Mouse (Mus musculus) B cell, adult 2 months (primary cell): ENCODE data around the gene Syt15.
"Not testable (repeated sequence)": the region's sequence is repeated elsewhere in the genome, so short reads cannot be mapped to it uniquely, and the experiment has no call there.

Experiments used
- DNase-seq, 2 experiments: peaks; one replicate each; pipeline ENCODE4 v3.0.0; 2022

Syt15 gene

GRCm38 (mm10) chr14:34228830-34229506 is 9.6 kb downstream of the Syt15 start:
- DNase-seq: no peak

GRCm38 (mm10) chr14:34232340-34232739 is 12.9 kb downstream of the Syt15 start:
- no peak for DNase-seq

- no peak for DNase-seq
These were observed 13.7 kb downstream of the Syt15 start for GRCm38 (mm10) chr14:34232866-34233680.

GRCm38 (mm10) chr14:34233846-34234245 is 14.5 kb downstream of the Syt15 start:
- DNase-seq: no peak

- DNase-seq: peak; percentile 9
These were observed 15.4 kb downstream of the Syt15 start for GRCm38 (mm10) chr14:34234630-34235380.

GRCm38 (mm10) chr14:34240263-34240662 is 20.9 kb downstream of the Syt15 start:
- DNase-seq: no peak

- no peak for DNase-seq
These were observed 21.3 kb downstream of the Syt15 start for GRCm38 (mm10) chr14:34240676-34241075.

- DNase-seq: no peak
These were observed 33.2 kb downstream of the Syt15 start for GRCm38 (mm10) chr14:34252470-34253145.

GRCm38 (mm10) chr14:34253261-34253660 is 33.9 kb downstream of the Syt15 start:
- DNase-seq: no peak

- not testable (repeated sequence) for DNase-seq
These were observed 39.1 kb downstream of the Syt15 start for GRCm38 (mm10) chr14:34258525-34258924.

- DNase-seq: no peak
These were observed 48.7 kb downstream of the Syt15 start for GRCm38 (mm10) chr14:34268046-34268445.

- DNase-seq: no peak
These were observed 53.9 kb downstream of the Syt15 start for GRCm38 (mm10) chr14:34273280-34273679.

GRCm38 (mm10) chr14:34274141-34274540 is 54.7 kb downstream of the Syt15 start:
- DNase-seq: no peak

- DNase-seq: no peak
These were observed 55.8 kb downstream of the Syt15 start for GRCm38 (mm10) chr14:34275225-34275624.

GRCm38 (mm10) chr14:34279726-34280125 is 60.3 kb downstream of the Syt15 start:
- DNase-seq: no peak
